Mouse (Mus musculus) fibroblast of lung, adult 2 months (primary cell): Measurements from ENCODE around the gene Bhlhe23.

ENCODE experiments used
- DNase-seq: peaks from one replicate; pipeline ENCODE4 v3.0.0-alpha.2; 2011; ENCODE audit warnings: low read depth

The Bhlhe23 gene

GRCm38 (mm10) chr2:180776793-180777192 is at the start of gene Bhlhe23:
Bhlhe23 (minus strand) TSS chr2:180776900.
- no peak for DNase-seq

- no peak for DNase-seq
These were observed 48.6 kb upstream of the Bhlhe23 start for GRCm38 (mm10) chr2:180825147-180825941.

DNA sequence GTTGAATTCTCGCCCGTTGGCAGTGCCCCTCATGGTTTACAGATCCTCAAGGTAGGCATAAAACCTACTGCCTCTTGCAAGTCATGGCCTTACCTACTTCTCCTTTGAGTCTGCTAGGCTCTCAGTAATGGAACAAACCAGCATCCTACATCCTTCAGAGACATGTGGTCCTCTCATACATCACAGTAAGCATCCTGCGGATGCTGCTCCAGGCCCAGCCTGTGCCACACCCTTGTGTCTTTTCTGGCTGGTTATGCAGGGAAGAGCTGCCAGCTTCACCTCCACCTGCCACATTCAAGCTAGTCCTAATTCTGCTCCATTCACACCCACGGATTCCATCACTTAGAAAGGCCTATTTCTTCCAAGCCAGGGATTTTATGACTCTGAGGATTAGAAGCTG is 48.0 kb upstream of the Bhlhe23 start:
- no peak for DNase-seq

- no peak for DNase-seq
These were observed 47.4 kb upstream of the Bhlhe23 start for GRCm38 (mm10) chr2:180824061-180824460.

GRCm38 (mm10) chr2:180822476-180822875 is 45.8 kb upstream of the Bhlhe23 start:
- peak; percentile 22 for DNase-seq

DNA sequence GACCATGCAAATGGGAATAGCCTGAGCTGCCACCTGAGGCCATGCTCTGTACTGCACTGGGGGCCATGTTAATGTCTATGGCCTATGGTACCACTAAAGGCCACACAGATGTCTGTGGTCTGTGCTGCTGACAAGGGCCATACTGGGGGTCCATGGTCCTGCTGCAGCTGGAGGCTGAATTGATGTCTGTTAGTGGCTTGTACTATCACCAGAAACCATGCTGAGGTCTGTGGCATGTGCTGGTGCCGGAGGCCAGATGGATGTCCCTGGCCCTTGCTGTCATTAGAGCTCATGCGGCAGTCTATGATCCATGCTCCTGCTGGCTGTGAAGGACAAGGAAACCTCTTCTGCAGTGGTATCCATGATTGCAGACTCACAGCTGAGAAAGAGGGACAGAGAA is 42.8 kb upstream of the Bhlhe23 start:
- DNase-seq: no peak

DNA sequence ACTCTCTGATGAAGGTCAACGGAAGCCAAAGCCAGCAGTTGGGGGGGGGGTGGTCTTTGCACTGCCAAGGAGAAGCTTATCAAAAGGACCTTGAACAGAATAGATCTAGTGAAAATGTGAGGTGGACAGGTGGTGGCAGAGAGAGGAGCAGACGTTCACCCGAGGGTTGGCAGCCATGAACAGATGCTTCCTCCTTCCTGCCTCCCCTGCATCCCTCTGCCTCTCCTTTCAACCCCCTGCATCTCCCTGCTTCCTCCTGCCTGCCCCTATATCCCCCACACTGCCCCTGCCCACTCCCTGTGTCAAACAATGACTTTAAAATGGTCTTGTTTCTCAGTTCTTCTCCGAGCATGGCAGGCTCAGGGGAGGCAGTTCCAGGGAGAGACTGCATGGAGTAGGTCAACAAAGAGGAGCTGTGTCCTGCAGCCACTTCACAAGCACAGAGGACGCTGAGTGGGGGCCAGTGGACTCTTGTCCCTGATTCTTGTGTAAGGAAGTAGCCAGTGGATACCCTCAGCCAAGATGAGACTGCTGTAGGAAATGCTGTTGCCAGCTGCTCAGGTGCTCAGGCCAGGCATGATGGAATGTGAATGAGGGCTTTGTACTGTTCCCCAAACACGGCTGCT is 39.9 kb upstream of the Bhlhe23 start:
- DNase-seq: no peak

- peak; percentile 49 for DNase-seq
These were observed 37.4 kb upstream of the Bhlhe23 start for GRCm38 (mm10) chr2:180813982-180814568.

- no peak for DNase-seq
These were observed 34.3 kb upstream of the Bhlhe23 start for GRCm38 (mm10) chr2:180811002-180811401.

DNA sequence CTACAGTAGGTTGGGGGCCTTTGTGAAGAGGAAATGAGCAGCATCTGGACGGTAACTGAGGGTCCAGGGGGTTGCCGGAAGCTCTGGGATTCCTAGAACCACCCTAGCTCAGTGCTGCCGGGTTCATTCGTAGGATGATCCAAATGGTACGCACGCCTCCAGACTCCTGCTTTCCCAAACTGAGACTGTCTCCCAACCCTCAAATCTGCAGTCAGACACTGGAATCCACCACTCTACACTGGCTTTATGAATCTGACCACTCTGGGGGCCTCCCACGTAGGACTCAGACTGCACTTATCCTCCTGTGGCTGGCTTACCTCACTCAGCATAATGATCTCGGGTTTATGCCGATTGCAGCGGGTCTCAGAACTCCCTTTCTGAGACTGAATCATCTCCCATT is 32.8 kb upstream of the Bhlhe23 start:
- no peak for DNase-seq

DNA sequence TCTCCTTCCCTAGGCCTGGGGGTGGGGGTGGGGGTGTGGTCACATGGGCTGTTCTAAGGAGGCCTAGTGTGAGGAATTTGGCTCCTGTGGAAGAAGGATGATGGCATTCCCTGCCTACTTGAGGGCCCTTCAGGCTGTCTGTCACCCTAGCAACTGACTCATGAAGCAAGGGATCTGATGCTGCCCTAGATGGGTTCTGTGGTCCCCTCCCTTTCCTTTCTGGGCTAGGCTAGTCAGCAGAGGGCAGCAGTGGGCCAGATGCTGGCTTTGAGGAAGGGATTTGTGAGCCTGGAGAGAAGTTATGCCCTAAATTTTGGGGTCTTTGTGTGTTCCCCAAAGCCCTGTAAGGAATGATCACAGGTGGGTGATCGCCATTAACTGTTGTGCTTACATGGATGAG is 29.3 kb upstream of the Bhlhe23 start:
- DNase-seq: no peak

DNA sequence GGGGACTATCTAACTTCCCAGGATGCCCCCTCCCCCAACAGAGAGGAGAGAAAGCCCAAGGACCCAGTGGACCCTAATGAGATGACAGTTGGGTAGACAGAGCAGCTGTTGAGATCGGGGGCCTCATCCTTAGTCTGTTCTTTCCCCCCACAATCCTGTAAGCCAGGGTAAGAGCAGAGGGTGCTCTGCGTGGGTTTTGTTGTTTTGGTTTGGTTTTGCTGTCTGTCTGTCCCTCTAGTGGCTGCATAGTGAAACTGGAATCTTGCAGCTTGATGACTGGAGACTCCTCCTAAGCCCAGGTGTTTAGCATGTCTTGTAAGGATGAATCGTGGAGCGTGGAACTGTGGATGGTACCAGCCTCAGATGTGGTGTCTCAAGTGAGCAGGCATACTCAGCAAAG is 19.3 kb upstream of the Bhlhe23 start:
- DNase-seq: no peak

DNA sequence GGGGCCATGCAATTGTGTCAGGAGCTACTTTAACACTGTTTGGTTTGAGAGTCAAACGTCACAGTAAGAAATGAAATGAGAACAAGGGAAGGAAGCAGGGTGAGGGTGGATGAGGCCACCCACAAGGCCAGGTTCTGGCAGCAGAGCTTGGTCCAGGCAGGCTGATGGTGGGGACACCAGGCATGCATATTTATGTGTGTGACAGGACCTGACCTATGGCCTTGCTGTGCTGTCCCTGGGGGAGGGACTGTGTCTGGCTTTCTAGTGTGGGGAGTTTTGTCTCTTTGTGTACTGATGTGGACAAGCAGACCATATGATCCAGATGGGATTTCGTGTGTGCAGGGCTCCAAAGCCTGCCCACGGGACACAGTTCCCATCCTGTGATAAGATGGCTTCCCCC is 18.9 kb upstream of the Bhlhe23 start:
- DNase-seq: no peak

DNA sequence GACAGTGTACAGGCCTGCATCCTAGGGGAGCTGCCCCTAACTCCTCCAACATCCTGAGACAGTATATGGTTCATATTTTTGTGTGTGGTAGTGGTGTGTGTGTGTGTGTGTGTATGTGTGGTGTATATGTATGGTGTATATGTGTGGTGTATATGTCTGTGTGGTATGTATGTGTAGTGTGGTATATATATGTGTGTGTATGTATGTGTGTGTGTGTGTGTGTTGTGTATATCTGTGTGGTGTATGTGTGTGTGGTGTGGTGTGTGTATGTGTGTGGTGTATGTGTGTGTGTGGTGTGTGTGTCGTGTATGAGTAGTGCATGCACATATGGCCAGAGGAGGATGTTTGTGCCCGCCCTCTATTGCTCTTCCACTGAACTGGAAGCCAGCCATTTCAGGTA is 17.7 kb upstream of the Bhlhe23 start:
- DNase-seq: no peak

- DNase-seq: no peak
These were observed 15.0 kb upstream of the Bhlhe23 start for GRCm38 (mm10) chr2:180791674-180792073.

DNA sequence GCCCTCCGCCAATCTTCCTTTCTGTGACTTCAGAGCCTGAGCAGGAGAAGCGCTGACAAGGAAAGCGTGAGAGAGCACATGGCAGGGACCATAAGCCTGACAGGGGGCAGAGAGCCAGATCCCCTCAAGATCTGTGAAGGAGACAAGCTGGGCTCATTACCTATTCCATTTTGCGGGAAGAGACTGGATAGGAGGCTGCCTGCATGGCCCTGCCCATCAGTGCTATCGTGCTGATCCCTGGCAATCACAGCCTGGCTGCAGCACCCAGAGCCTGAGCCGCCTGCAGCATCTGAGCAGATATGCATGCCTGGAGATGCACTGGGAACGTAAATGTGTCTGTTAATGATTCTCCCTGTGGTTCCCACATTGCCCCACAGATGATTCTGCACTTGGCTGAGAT is 12.1 kb upstream of the Bhlhe23 start:
- DNase-seq: no peak

DNA sequence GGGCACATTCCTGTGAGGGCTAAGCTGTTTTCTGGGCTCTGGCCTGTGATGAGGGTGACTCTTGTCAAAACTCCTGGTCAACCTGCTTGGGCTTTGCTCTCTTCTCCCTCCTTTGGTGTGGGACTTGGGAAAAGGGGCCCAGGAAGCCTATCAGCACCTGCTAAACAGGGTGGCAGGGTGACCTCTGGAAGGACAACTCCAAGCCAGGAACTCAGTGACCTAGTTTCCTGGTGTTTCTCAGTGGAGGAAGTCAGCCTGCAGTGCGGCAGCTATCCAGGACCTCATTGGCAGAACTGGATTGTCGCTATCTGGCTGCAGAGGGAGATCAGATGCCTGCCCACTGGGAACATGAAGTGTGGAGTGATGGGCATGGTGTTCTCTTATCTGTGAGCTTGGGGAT is 11.7 kb upstream of the Bhlhe23 start:
- no peak for DNase-seq

- no peak for DNase-seq
These were observed 11.0 kb upstream of the Bhlhe23 start for GRCm38 (mm10) chr2:180787566-180788232.

GRCm38 (mm10) chr2:180786732-180787131 is 10.0 kb upstream of the Bhlhe23 start:
- DNase-seq: no peak

DNA sequence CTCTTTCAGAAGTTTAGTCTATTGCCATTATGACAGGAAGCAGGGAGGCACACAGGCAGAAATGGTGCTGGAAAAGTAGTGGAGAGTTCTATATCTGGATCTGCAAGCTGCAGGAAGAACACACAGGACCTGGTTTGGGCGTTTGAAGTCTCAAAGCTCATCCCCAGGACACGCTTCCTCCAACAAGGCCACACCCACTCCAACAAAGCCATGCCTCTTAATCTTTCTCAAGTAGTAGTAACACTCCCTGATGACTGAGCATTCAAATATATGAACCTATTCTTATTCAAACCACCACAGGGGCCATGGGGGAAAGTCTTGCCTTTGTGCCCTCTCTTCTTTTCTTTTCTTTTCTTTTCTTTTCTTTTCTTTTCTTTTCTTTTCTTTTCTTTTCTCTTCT is 3.6 kb upstream of the Bhlhe23 start:
- DNase-seq: no peak

DNA sequence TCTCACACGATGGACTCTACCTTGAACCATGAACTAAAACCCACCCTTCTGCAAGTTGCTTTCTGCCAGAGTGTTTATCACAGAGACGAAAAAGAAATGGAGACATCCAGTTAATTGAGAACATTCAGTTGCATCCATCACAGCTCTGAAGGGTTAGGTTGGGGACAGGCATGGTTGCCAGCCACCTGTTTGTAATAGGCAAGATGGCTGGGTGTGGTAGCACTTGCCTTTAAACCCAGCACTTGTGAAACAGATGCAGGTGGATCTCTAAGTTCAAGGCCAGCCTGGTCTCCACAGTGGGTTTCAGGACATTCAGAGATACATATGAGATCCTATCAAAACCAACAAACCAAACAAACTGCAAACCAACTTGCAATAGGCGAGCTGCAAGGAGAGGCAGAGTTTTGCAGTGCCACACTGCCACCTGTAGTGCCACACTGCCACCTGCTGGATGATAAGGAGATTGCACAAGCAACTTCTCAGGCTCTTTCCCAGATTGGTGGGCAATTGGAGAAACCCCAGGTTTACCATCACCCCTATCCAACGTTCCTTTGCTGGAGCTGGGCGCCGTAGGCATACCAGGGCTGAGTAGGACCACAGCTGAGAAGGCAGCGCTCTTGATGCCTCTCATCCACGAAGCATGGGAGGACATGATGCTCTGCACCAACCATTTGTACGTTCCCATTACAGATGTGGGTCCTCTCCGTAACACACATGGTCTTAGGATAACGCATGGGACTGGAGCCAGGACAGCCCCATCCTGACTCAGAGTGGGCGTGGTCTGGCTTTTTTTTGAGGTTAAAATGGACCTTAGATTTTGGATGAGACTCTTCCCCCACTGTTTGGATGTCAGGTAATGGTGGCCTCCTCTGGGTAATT is 2.8 kb upstream of the Bhlhe23 start:
- DNase-seq: peak; percentile 18

- DNase-seq: no peak
These were observed 1.1 kb downstream of the Bhlhe23 start for GRCm38 (mm10) chr2:180775641-180776040.
